ENCODE assay signal across 8 mouse cellular contexts in the genomic region with DNA sequence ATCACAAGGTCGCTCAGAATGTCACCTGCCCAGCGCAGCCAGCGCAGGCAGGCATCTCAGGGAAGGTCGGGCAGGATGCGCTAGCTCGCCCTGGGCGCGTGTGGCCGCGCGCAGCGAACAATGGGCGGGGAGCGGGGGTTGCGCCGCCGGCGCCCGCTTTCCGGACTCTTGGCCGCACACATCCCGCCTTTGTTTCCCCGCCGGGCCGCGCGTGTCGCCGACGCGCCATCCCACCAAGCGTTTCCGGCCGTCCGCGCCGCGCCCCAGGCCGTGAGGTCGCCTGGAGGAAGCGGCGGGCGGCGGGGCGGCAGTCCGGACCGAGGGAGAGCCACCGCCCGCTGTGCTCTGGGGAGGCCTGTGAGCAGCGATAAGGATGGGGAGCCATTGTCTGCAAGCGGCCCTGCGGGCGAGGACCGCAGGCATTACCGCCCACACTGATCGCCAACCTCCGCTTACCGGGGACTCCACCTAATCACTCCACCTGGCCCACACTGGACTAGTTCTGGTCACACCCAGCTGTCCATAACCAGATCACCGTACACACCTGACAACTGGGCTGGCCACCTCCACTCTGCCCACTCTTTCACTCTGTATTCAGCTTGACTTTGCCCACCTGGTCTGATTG.
DNase-seq lines count a peak whose midpoint lies in the region; ATAC-seq and TF ChIP-seq lines count a peak whose summit lies in the region.

No protein-coding gene starts in this region.

- TF ChIP-seq EP300 in heart, adult 2 months (IDR thresholded peaks at IDR 0.05; ENCODE audit: insufficient read depth, low read depth, low read length): peak; percentile 61; the same call in 1 of the 2 replicates
- TF ChIP-seq EP300 in liver, postnatal 0 days (IDR thresholded peaks at IDR 0.05; ENCODE audit: low read depth): no peak

- under 1% methylated on average over 46 of the region's 59 CpGs for WGBS in embryonic facial prominence, embryonic 11.5 days
- WGBS in heart, adult 2 months: 3% methylated on average over 54 of the region's 59 CpGs
- WGBS in liver, postnatal 0 days (ENCODE audit: insufficient replicate concordance): 2% methylated on average over 58 of the region's 59 CpGs

- DNase-seq in layer of hippocampus, postnatal 10 days (ENCODE audit: low spot score in 2 of 2): peak; percentile 28 to 49
- no peak for DNase-seq in layer of hippocampus, adult 8-10 months (ENCODE audit: low spot score in 2 of 2)
- DNase-seq in embryonic facial prominence, embryonic 11.5 days (ENCODE audit: low spot score): peak; percentile 62
- DNase-seq in heart, adult 2 months: peak; percentile 83 to 89
- peak; percentile 67 for DNase-seq in kidney, adult 18-20 months
- peak; percentile 47 for DNase-seq in liver, postnatal 0 days
- DNase-seq in ovary, adult 18-20 months (ENCODE audit: low spot score): peak; percentile 5
- no peak for DNase-seq in T-cell, adult 2 months (ENCODE audit: low spot score)

- peak overlapping the region; percentile 93 for H3K4me2 ChIP-seq in embryonic facial prominence, embryonic 11.5 days (ENCODE audit: low read depth, low read length)
- peak overlapping the region; percentile 57 for H3K4me2 ChIP-seq in liver, postnatal 0 days (ENCODE audit: low read depth, low read length)

- peak overlapping the region; percentile 52 for H3K4me3 ChIP-seq in embryonic facial prominence, embryonic 11.5 days (ENCODE audit: low read depth, low read length)
- H3K4me3 ChIP-seq in heart, adult 2 months: peak overlapping the region; percentile 17
- H3K4me3 ChIP-seq in liver, postnatal 0 days (ENCODE audit: low read depth, low read length): peak overlapping the region; percentile 25

- no peak for TF ChIP-seq POLR2A in heart, adult 2 months (IDR thresholded peaks at IDR 0.05; ENCODE audit: insufficient read depth, low read depth, low read length)

- intact Hi-C loops in heart, adult 2 months (cut with DNase I): loop anchor here (1.0 to 10.0 kb wide), 11 partner anchors 102 to 1361 kb away; no protein-coding TSS in a partner anchor

- no peaks in the 10 kb centered on the region for H3K79me2 ChIP-seq in heart, adult 2 months (replicated peaks; ENCODE audit: control insufficient read depth, insufficient read depth, low read length)

- no peak overlapping the region for H3K27ac ChIP-seq in embryonic facial prominence, embryonic 11.5 days (replicated peaks; ENCODE audit: low read depth, low read length)
- peak overlapping the region; percentile 73 for H3K27ac ChIP-seq in heart, adult 2 months
- peak overlapping the region; percentile 16; the same call in 1 of the 2 replicates for H3K27ac ChIP-seq in liver, postnatal 0 days (ENCODE audit: low read depth)

- no peaks in the 10 kb centered on the region for H3K4me1 ChIP-seq in embryonic facial prominence, embryonic 11.5 days (ENCODE audit: control insufficient read depth, insufficient read depth, low read length)
- H3K4me1 ChIP-seq in heart, adult 2 months (ENCODE audit: control insufficient read depth, insufficient read depth, low read length): peaks cover 4% of the 10 kb centered on the region
- H3K4me1 ChIP-seq in liver, postnatal 0 days (ENCODE audit: insufficient read depth): 0 out of 2 replicates have a peak, but pooled peaks cover 4% of the 10 kb centered on the region

- peak; percentile 76 for ATAC-seq in embryonic facial prominence, embryonic 11.5 days (replicated peaks; ENCODE audit: insufficient number of reproducible peaks, low FRiP score, low TSS enrichment, low read depth)
- ATAC-seq in liver, postnatal 0 days: peak; percentile 66

- no peak for TF ChIP-seq CTCF in heart, adult 2 months (IDR thresholded peaks at IDR 0.05)
- no peak for TF ChIP-seq CTCF in liver, postnatal 0 days (IDR thresholded peaks at IDR 0.05; ENCODE audit: low read depth)

- H3K9ac ChIP-seq in embryonic facial prominence, embryonic 11.5 days (replicated peaks; ENCODE audit: low read length): peak overlapping the region; percentile 94
- H3K9ac ChIP-seq in heart, adult 2 months (ENCODE audit: low read depth, low read length): peak overlapping the region; percentile 2
- H3K9ac ChIP-seq in liver, postnatal 0 days (replicated peaks): no peak overlapping the region

- no peaks in the 10 kb centered on the region for H3K27me3 ChIP-seq in embryonic facial prominence, embryonic 11.5 days (ENCODE audit: control insufficient read depth, insufficient read depth, low read length)
- H3K27me3 ChIP-seq in heart, adult 2 months (ENCODE audit: control insufficient read depth, insufficient read depth, low read length): 0 out of 2 replicates have a peak, but pooled peaks cover 2% of the 10 kb centered on the region
- peaks cover 13% of the 10 kb centered on the region for H3K27me3 ChIP-seq in liver, postnatal 0 days (ENCODE audit: insufficient read depth, low read length)

- H3K9me3 ChIP-seq in embryonic facial prominence, embryonic 11.5 days (replicated peaks; ENCODE audit: control insufficient read depth, low read length): no peaks in the 10 kb centered on the region
- no peaks in the 10 kb centered on the region for H3K9me3 ChIP-seq in liver, postnatal 0 days (ENCODE audit: low read length)

- no peaks in the 10 kb centered on the region for H3K36me3 ChIP-seq in embryonic facial prominence, embryonic 11.5 days (replicated peaks; ENCODE audit: control insufficient read depth, insufficient read depth, low read depth, low read length)
- peaks cover 2% of the 10 kb centered on the region; the same call in 1 of the 2 replicates for H3K36me3 ChIP-seq in heart, adult 2 months (ENCODE audit: control insufficient read depth, insufficient read depth, low read length)
- H3K36me3 ChIP-seq in liver, postnatal 0 days (replicated peaks; ENCODE audit: insufficient read depth, low read length): no peaks in the 10 kb centered on the region

Comparison
In these comparisons a context has a peak if more than half of its experiments do, and no peak if none do; other contexts are left out.
1. DNase-seq: peak in layer of hippocampus, postnatal 10 days (2 of 2), embryonic facial prominence, embryonic 11.5 days (single experiment), heart, adult 2 months (2 of 2), kidney, adult 18-20 months (single experiment), liver, postnatal 0 days (single experiment) and ovary, adult 18-20 months (single experiment); none in layer of hippocampus, adult 8-10 months (0 of 2) and T-cell, adult 2 months (single experiment).
2. Peak in every context shown above with its lines, with median percentiles within 50 percentile points of each other: H3K4me3 ChIP-seq.